Mouse (Mus musculus) hindbrain, embryonic 13.5 days (tissue): Measurements from ENCODE around the gene Pdcd1lg2. TPM values are rescaled to one million over a fixed set of nuclear protein-coding genes. Genes with fewer than 3 reads are reported as not detected.

ENCODE experiments used
- ATAC-seq: fragments of 200-750 bp; cut with Nextera tagmentation; 2 replicates; pipeline ENCODE4 v1.8.0; 2017; ENCODE audit warnings: moderate TSS enrichment; ENCODE audit not compliant: low FRiP score
- H3K27ac ChIP-seq: fragments of 300-500 bp; sonication (generic); 2 replicates; pipeline ENCODE4 v1.5.1; 2015; ENCODE audit warnings: inconsistent platforms, mild to moderate bottlenecking, moderate library complexity
- H3K27me3 ChIP-seq: fragments of 300-500 bp; sonication (generic); 2 replicates; pipeline ENCODE4 v1.6.1; 2015; ENCODE audit warnings: mild to moderate bottlenecking, inconsistent platforms
- H3K36me3 ChIP-seq: fragments of 300-500 bp; sonication (generic); 2 replicates; pipeline ENCODE4 v1.6.1; 2015; ENCODE audit warnings: mild to moderate bottlenecking, inconsistent platforms
- H3K4me1 ChIP-seq: fragments of 300-500 bp; sonication (generic); replicated peaks from 2 replicates; pipeline ENCODE4 v1.6.1; 2015; ENCODE audit warnings: inconsistent platforms
- H3K4me2 ChIP-seq: fragments of 300-500 bp; sonication (generic); 2 replicates; pipeline ENCODE4 v1.6.1; 2015; ENCODE audit warnings: inconsistent platforms, mild to moderate bottlenecking, moderate library complexity
- H3K4me3 ChIP-seq: fragments of 300-500 bp; sonication (generic); 2 replicates; pipeline ENCODE4 v1.5.1; 2015; ENCODE audit warnings: mild to moderate bottlenecking, inconsistent platforms
- H3K9ac ChIP-seq: fragments of 300-500 bp; sonication (generic); 2 replicates; pipeline ENCODE4 v1.6.1; 2015; ENCODE audit warnings: mild to moderate bottlenecking, inconsistent platforms
- H3K9me3 ChIP-seq: fragments of 300-500 bp; sonication (generic); 2 replicates; pipeline ENCODE4 v1.6.1; 2016; ENCODE audit warnings: inconsistent platforms
- WGBS: fragments of 180-500 bp; shearing (Covaris S2); methylation state at CpG from one replicate; pipeline ENCODE4 v1.1.7; 2015; 5-methylcytosine and 5-hydroxymethylcytosine counted together
- polyA plus RNA-seq: library from polyadenylated mRNA; unstranded; fragments of >200 nt; fragmentation: Nextera tagmentation; extraction: Ambion mirVana; gene quantifications from 2 replicates; pipeline ENCODE4 v1.2.1, GENCODE M21; 2015

The Pdcd1lg2 gene
- polyA plus RNA-seq, 1 experiment from 2014 or later, result not detected

DNA sequence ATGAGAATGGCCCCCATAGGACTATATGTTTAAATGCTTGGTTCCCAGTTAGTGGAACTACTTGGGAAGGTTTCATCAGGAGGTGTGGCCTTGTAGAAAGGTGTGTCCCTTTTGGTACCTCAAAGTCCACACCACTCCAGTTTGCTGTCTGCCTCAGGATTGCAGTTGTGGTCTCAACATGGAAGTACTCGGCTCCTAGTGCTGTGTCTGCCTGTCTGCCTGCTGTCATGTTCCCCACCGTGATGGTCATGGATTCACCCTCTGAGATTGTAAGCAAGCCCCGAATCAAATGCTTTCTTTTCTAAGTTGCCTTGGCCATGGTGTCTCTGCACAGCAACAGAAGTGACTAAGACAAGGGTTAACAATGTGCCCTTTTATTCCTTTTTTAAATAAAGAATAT is 103.4 kb downstream of the Pdcd1lg2 start:
- Histone ChIP-seq H3K27ac (no peak overlapping the region), H3K4me3 (no peak overlapping the region), H3K9ac (no peak overlapping the region), H3K36me3 (no peaks in the 10 kb centered on the region), H3K27me3 (no peaks in the 10 kb centered on the region), H3K4me1 (no peaks in the 10 kb centered on the region), H3K9me3 (no peaks in the 10 kb centered on the region), H3K4me2 (no peak overlapping the region)
- no peak for ATAC-seq
- 93% methylated on average over 3 of the region's 3 CpGs for WGBS

DNA sequence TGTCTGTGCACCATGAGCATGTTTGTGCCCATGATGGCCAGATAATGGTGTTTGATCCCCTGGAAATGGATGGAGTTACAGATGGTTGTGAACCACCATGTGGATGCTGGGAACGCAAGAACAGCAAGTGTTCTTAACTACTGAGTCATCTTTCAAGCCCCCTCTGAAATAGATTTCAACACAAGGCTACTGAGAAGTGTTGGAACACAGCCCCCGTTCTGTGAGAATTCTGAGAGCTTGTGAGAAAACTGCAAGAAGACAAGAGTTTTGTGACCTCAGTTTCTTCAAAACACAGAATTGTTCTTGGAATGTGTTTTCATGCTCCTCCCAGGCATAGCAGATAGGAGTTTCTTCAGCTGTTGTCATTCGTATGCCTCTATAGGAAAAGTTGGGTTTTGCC is 104.7 kb downstream of the Pdcd1lg2 start:
- H3K9ac ChIP-seq, result no peak overlapping the region
- H3K9me3 ChIP-seq, result no peaks in the 10 kb centered on the region
- no peaks in the 10 kb centered on the region for H3K4me1 ChIP-seq
- no peaks in the 10 kb centered on the region for H3K27me3 ChIP-seq
- ATAC-seq, result no peak
- 93% methylated on average over 3 of the region's 3 CpGs for WGBS
- no peaks in the 10 kb centered on the region for H3K36me3 ChIP-seq
- no peak overlapping the region for H3K27ac ChIP-seq
- no peak overlapping the region for H3K4me2 ChIP-seq
- no peak overlapping the region for H3K4me3 ChIP-seq

DNA sequence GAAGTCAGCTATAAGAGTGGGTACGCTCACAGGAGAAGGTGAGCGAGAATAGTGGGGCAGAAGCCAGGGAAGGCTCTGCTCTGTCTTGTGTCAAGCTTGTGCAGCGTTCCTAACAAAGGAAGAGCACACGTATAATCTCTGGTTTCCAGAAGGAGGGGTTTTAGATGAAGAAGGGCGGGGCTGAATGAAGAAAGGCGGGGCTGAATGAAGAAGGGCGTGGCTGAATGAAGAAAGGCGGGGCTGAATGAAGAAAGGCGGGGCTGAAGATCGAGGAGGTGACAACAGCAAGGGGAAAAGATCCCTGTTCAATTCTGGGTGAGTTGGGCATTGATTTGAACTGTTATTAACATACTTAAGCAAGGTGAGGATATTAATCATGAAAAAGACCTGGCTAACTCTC is 105.3 kb downstream of the Pdcd1lg2 start:
- Histone ChIP-seq H3K9me3 (no peaks in the 10 kb centered on the region), H3K4me1 (no peaks in the 10 kb centered on the region), H3K4me3 (no peak overlapping the region), H3K36me3 (no peaks in the 10 kb centered on the region), H3K4me2 (no peak overlapping the region), H3K9ac (no peak overlapping the region), H3K27ac (no peak overlapping the region), H3K27me3 (no peaks in the 10 kb centered on the region)
- ATAC-seq, result no peak
- WGBS, result 74% methylated on average over 10 of the region's 10 CpGs

DNA sequence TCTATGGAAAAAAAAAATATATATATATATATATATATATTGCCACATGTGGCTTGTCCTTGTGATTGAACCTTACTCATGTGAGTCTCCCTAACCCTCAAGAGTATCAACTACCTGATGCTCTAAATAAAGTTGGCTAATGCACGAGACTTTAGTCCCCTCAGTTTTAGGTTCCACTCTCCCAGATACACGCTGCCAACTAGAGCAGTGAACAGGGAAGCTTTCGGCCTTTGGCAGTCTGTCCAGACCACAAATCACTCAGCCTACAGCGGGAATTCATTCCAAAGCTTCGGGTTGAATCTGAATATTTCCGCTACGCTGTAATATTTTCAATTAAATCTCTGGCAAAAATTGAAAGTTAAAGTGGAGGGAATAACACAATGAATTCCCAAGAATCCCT is 107.7 kb downstream of the Pdcd1lg2 start:
- no peak overlapping the region for H3K9ac ChIP-seq
- no peak for ATAC-seq
- no peaks in the 10 kb centered on the region for H3K9me3 ChIP-seq
- no peak overlapping the region for H3K27ac ChIP-seq
- no peak overlapping the region for H3K4me3 ChIP-seq
- H3K27me3 ChIP-seq, result no peaks in the 10 kb centered on the region
- H3K4me1 ChIP-seq, result peaks cover 11% of the 10 kb centered on the region
- no peaks in the 10 kb centered on the region for H3K36me3 ChIP-seq
- no peak overlapping the region for H3K4me2 ChIP-seq
- WGBS, result 93% methylated on average over 7 of the region's 7 CpGs

DNA sequence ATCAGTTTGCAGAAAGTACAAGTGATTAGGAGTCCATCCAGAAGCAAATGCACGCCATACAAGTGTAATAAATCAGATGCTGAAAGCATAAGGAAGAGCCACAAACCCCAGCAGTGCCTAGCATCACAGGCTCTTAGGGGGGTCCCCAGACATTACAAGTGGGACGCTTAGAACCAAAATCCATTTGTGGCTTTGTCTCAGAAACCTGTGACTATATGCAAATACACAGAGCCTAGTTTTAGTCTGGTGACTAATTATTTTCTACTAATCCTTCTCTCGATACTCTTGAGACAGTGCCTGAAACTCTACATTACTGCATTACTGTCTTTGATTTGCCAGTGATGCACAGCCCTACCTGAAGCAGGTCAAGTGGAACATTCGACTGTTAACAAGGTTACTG is 108.2 kb downstream of the Pdcd1lg2 start:
- Histone ChIP-seq H3K4me1 (peaks cover 16% of the 10 kb centered on the region), H3K9me3 (no peaks in the 10 kb centered on the region), H3K27me3 (no peaks in the 10 kb centered on the region), H3K4me3 (no peak overlapping the region), H3K4me2 (no peak overlapping the region), H3K9ac (no peak overlapping the region), H3K36me3 (no peaks in the 10 kb centered on the region), H3K27ac (no peak overlapping the region)
- 78% methylated on average over 4 of the region's 4 CpGs for WGBS
- no peak for ATAC-seq

Other genes with a start within 250 kb of the Pdcd1lg2 start
- gene Jak2, start 159.1 kb upstream of the Pdcd1lg2 start, polyA plus RNA-seq, result 12.1 and 12.3 TPM in 2 replicates
- 2.9 and 3.8 TPM in 2 replicates for gene Insl6, start 85.6 kb upstream of the Pdcd1lg2 start, polyA plus RNA-seq
- 1.7 and 2.3 TPM in 2 replicates for gene Rln1, start 76.2 kb upstream of the Pdcd1lg2 start, polyA plus RNA-seq
- gene Plgrkt, start 43.5 kb upstream of the Pdcd1lg2 start, polyA plus RNA-seq, result 87.9 and 92.1 TPM in 2 replicates
- gene Cd274, start 43.5 kb upstream of the Pdcd1lg2 start, polyA plus RNA-seq, result 0.38 and 0.40 TPM in 2 replicates
- 14.6 and 14.9 TPM in 2 replicates for gene Ric1, start 111.4 kb downstream of the Pdcd1lg2 start, polyA plus RNA-seq
- 8.5 and 9.7 TPM in 2 replicates for gene Ermp1, start 237.5 kb downstream of the Pdcd1lg2 start, polyA plus RNA-seq